Mouse (Mus musculus): ENCODE results near the gene Snx29.

DNA sequence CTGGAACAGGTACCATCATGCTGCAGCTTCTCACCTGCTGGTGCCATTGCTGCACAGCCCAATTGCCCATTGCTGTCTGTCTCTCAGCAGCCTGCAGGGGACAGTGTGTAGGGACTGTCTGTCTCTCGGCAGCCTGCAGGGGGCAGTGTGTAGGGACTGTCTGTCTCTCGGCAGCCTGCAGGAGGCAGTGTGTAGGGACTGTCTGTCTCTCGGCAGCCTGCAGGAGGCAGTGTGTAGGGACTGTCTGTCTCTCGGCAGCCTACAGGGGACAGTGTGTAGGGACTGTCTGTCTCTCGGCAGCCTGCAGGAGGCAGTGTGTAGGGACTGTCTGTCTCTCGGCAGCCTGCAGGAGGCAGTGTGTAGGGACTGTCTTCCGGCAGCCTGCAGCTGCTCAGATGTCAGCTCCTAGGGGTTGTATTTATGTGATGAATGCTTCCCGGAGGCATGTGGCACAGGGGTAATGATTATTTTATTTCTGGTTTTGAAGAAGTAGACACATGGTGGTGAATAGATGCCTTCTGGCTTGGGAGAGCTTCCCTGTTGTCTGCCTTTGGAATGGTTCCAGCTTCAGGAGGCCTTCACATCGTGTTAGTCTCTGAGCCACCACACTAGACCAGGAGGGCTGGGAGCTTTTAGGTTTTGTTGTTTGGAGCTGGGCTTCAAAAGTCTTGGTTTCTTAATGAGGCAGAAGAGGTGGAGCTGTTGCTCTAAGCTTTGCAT is 347.7 kb downstream of the Snx29 start:
- peak; percentile 91 to 97 for TF ChIP-seq CTCF (conservative IDR thresholded peaks at IDR 0.05 in 1 of 2, IDR thresholded peaks at IDR 0.05 in 1 of 2; ENCODE audit: low read depth in 2 of 2, low read length in 2 of 2)
- TF ChIP-seq HCFC1 (IDR thresholded peaks at IDR 0.05; ENCODE audit: low read depth, low read length) = no peak
- TF ChIP-seq EP300 (IDR thresholded peaks at IDR 0.05; ENCODE audit: low read length) = no peak
- TF ChIP-seq POLR2A (IDR thresholded peaks at IDR 0.05; ENCODE audit: low read depth, low read length) = no peak
- 0 out of 2 replicates have a peak, but pooled peaks have one; percentile 25 for TF ChIP-seq ZMIZ1 (IDR thresholded peaks at IDR 0.05; ENCODE audit: low read depth, low read length)
- TF ChIP-seq ZC3H11A (IDR thresholded peaks at IDR 0.05; ENCODE audit: low read depth, low read length) = no peak
- TF ChIP-seq ZNF384 (IDR thresholded peaks at IDR 0.05; ENCODE audit: low read depth, low read length) = no peak
- no peak for TF ChIP-seq TCF12 (IDR thresholded peaks at IDR 0.05; ENCODE audit: low read depth, low read length)
- no peak for TF ChIP-seq NRF1 (IDR thresholded peaks at IDR 0.05; ENCODE audit: low read depth, low read length)
- no peak for TF ChIP-seq MAFK (IDR thresholded peaks at IDR 0.05; ENCODE audit: insufficient replicate concordance, low read length)
- TF ChIP-seq IRF4 (IDR thresholded peaks at IDR 0.05; ENCODE audit: low read depth, low read length) = no peak
- 0 out of 2 replicates have a peak, but pooled peaks have one; percentile 35 for TF ChIP-seq MXI1 (IDR thresholded peaks at IDR 0.05; ENCODE audit: low read depth, low read length)

Data from CH12.LX (cell line).